Mouse (Mus musculus) testis, adult 2 months (tissue): Measurements from ENCODE around the gene Rnf135.

Experiments
- CTCF ChIP-seq: fragments of 200-500 bp; IDR thresholded peaks from 2 replicates; pipeline ENCODE4 v1.5.1; 2012; ENCODE audit warnings: low read depth, mild to moderate bottlenecking, inconsistent platforms, low read length, moderate library complexity; ENCODE audit not compliant: control insufficient read depth, insufficient read depth, insufficient replicate concordance
- POLR2A ChIP-seq: fragments of 200-500 bp; IDR thresholded peaks from 2 replicates; pipeline ENCODE4 v1.6.1; 2012; ENCODE audit warnings: low read depth, mild to moderate bottlenecking, inconsistent platforms, low read length, moderate library complexity; ENCODE audit not compliant: control insufficient read depth

- no peak for TF ChIP-seq CTCF
- no peak for TF ChIP-seq POLR2A
Measured at GRCm38 (mm10) chr11:80149412-80150023, 34.1 kb upstream of the Rnf135 start.
